Mouse (Mus musculus) liver, embryonic 15.5 days (tissue): ENCODE measurements at regions not wholly inside any gene's neighbourhood (a gene's known extent, or its start where the extent isn't known, plus 50 kb on each side); places are given as distances from the start of the nearest gene placed in this dataset.

Source experiments
- ATAC-seq: fragments of 200-750 bp; cut with Nextera tagmentation; 2 replicates; pipeline ENCODE4 v1.8.0; 2017; ENCODE audit warnings: moderate number of reproducible peaks, mild to moderate bottlenecking, moderate library complexity; ENCODE audit not compliant: insufficient read depth
- H3K27ac ChIP-seq: fragments of 300-500 bp; sonication (generic); replicated peaks from 2 replicates; pipeline ENCODE4 v1.5.1; 2015; ENCODE audit warnings: mild to moderate bottlenecking, inconsistent platforms
- H3K27me3 ChIP-seq: fragments of 300-500 bp; sonication (generic); 2 replicates; pipeline ENCODE4 v1.6.1; 2015; ENCODE audit warnings: mild to moderate bottlenecking, inconsistent platforms
- H3K36me3 ChIP-seq: fragments of 300-500 bp; sonication (generic); replicated peaks from 2 replicates; pipeline ENCODE4 v1.6.1; 2015; ENCODE audit warnings: moderate library complexity, mild to moderate bottlenecking, inconsistent platforms
- H3K4me1 ChIP-seq: fragments of 300-500 bp; sonication (generic); replicated peaks from 2 replicates; pipeline ENCODE4 v1.6.1; 2015; ENCODE audit warnings: inconsistent platforms
- H3K4me2 ChIP-seq: fragments of 300-500 bp; sonication (generic); 2 replicates; pipeline ENCODE4 v1.6.1; 2015; ENCODE audit warnings: moderate library complexity, mild to moderate bottlenecking, inconsistent platforms
- H3K4me3 ChIP-seq: fragments of 300-500 bp; sonication (generic); replicated peaks from 2 replicates; pipeline ENCODE4 v1.5.1; 2015; ENCODE audit warnings: mild to moderate bottlenecking, inconsistent platforms
- H3K9ac ChIP-seq: fragments of 300-500 bp; sonication (generic); 2 replicates; pipeline ENCODE4 v1.6.1; 2015; ENCODE audit warnings: moderate library complexity, mild to moderate bottlenecking, inconsistent platforms
- H3K9me3 ChIP-seq: fragments of 300-500 bp; sonication (generic); replicated peaks from 2 replicates; pipeline ENCODE4 v1.6.1; 2016; ENCODE audit warnings: inconsistent platforms
- WGBS: fragments of 180-500 bp; shearing (Covaris S2); methylation state at CpG from one replicate; pipeline ENCODE4 v1.1.7; 2015; ENCODE audit warnings: mixed read lengths; ENCODE audit not compliant: insufficient replicate concordance; 5-methylcytosine and 5-hydroxymethylcytosine counted together

- 41% methylated on average over 2 of the region's 2 CpGs for WGBS
- no peak for ATAC-seq
Observed at GRCm38 (mm10) chr13:102132696-102133095, 364.7 kb upstream of the Pik3r1 start.

DNA sequence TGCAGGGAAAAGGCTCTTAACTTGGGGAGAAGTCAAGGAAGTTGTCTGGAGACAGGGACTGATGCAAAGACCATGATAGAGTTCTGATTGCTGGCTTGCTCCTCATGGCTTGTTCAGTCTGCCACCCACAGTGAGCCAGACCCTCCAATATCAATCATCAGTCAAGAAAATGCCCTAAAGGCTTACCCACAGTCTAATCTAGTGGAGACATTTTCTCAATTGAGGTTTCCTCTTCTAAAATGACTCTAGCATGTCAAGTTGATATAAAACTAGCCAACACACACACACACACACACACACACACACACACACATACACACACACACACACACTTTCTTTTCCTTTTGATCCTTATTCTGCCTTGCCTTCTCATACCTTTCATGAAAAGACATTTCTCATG, 367.2 kb upstream of the Pik3r1 start:
- no peak overlapping the region for H3K9ac ChIP-seq
- H3K4me1 ChIP-seq: no peaks in the 10 kb centered on the region
- no peaks in the 10 kb centered on the region for H3K27me3 ChIP-seq
- no peak overlapping the region for H3K4me3 ChIP-seq
- no peaks in the 10 kb centered on the region for H3K36me3 ChIP-seq
- H3K27ac ChIP-seq: no peak overlapping the region
- no peak for ATAC-seq
- H3K4me2 ChIP-seq: no peak overlapping the region
- no peaks in the 10 kb centered on the region for H3K9me3 ChIP-seq

More at GRCm38 (mm10) chr13:102132696-102133095, 364.7 kb upstream of the Pik3r1 start:
- Histone ChIP-seq H3K9me3 (no peaks in the 10 kb centered on the region), H3K36me3 (no peaks in the 10 kb centered on the region), H3K4me1 (no peaks in the 10 kb centered on the region), H3K4me3 (no peak overlapping the region), H3K27ac (no peak overlapping the region), H3K27me3 (no peaks in the 10 kb centered on the region), H3K9ac (no peak overlapping the region), H3K4me2 (no peak overlapping the region)

GRCm38 (mm10) chr13:102142986-102143385, 375.0 kb upstream of the Pik3r1 start:
- no peaks in the 10 kb centered on the region for H3K9me3 ChIP-seq
- no peak overlapping the region for H3K27ac ChIP-seq
- H3K9ac ChIP-seq: no peak overlapping the region
- no peaks in the 10 kb centered on the region for H3K4me1 ChIP-seq
- H3K4me2 ChIP-seq: no peak overlapping the region
- no peaks in the 10 kb centered on the region for H3K27me3 ChIP-seq
- ATAC-seq: no peak
- 74% methylated on average over 7 of the region's 7 CpGs for WGBS
- H3K4me3 ChIP-seq: no peak overlapping the region
- H3K36me3 ChIP-seq: no peaks in the 10 kb centered on the region

DNA sequence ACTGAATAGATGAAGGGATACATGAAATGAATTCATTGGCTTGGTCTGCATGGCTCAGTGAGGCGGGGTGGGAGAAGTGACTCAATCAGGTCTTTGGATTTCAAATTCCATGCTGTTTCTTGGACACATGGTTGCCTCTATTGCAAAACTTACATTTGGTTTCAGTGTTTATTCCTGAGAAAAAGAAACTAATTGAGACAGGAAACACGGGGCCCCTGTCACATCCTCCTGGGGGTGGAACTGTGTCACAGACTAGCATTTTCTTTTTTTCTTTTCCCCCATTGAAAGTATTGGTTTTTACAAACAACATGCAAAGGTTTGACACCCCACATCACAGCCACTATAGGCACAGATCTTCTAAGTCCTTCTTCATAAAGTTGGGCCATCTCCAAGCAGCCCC, 375.8 kb upstream of the Pik3r1 start:
- Histone ChIP-seq H3K4me1 (no peaks in the 10 kb centered on the region), H3K4me3 (no peak overlapping the region), H3K27me3 (no peaks in the 10 kb centered on the region), H3K9me3 (no peaks in the 10 kb centered on the region), H3K36me3 (no peaks in the 10 kb centered on the region), H3K9ac (no peak overlapping the region), H3K4me2 (no peak overlapping the region), H3K27ac (no peak overlapping the region)
- ATAC-seq: no peak
- WGBS: 41% methylated on average over 2 of the region's 2 CpGs

DNA sequence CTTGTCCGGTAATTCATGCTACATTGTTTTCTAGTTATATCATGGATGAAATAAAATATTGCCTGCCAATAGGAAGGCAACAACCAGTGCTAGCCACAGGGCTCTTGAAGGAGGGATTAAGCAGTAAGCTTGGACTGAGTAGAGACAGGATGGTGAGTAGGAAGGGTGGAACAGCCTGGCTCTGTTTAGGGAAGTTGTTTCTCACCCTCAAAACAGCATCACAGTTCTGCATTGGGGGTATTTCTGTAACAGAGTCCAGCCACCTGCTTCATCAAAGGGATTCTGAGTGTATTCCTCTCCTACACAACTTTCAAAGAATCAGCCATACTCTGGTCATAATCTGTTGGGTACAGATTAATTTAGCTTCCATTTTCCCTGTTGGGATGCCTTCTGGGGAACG, 380.0 kb upstream of the Pik3r1 start:
- Histone ChIP-seq H3K27me3 (no peaks in the 10 kb centered on the region), H3K4me2 (no peak overlapping the region), H3K27ac (no peak overlapping the region), H3K4me3 (no peak overlapping the region), H3K9ac (no peak overlapping the region), H3K4me1 (no peaks in the 10 kb centered on the region), H3K9me3 (no peaks in the 10 kb centered on the region), H3K36me3 (no peaks in the 10 kb centered on the region)
- WGBS: 77% methylated on average over 2 of the region's 2 CpGs
- no peak for ATAC-seq

DNA sequence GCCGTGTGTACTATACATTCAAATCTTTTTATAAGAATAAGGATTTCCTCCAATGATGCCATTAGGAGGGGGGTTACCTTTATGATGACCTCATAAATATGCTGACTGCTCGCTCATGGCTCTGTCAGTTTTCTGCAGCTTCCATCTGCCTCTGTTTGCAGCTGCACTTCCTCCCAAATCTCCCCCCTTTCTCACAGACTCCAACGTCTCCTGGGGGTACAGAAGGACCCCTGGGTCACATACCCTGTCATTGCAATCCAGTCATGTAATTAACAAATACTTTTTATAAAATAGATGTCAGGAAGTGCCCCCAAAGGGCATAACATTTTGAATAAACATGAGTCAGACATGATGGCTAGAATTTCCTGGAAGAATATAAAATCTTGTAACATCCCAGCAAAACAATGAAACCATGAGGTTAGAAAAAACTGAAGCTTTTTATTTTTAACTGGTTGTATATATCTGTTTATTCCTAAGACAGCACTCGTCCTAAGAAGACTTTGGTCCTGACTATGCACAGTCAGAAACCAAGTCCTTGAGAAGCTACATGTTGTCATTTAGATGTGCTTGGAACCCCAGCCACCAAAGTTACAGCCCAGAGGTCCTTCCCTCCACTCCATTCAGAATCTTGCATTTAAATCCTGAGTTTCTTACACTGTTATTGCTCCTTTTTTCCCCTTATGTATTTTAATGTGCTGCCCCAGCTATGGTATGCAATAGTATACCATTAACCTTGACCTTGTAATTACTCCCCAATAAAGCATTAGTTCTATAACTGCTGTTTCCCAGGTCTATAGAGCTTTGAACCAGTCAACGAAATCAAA, 386.0 kb upstream of the Pik3r1 start:
- H3K4me3 ChIP-seq: no peak overlapping the region
- no peak overlapping the region for H3K27ac ChIP-seq
- H3K4me1 ChIP-seq: no peaks in the 10 kb centered on the region
- no peak for ATAC-seq
- H3K27me3 ChIP-seq: no peaks in the 10 kb centered on the region
- no peaks in the 10 kb centered on the region for H3K36me3 ChIP-seq
- no peak overlapping the region for H3K4me2 ChIP-seq
- 43% methylated on average over 5 of the region's 5 CpGs for whole genome bisulfite sequencing
- no peaks in the 10 kb centered on the region for H3K9me3 ChIP-seq
- H3K9ac ChIP-seq: no peak overlapping the region

DNA sequence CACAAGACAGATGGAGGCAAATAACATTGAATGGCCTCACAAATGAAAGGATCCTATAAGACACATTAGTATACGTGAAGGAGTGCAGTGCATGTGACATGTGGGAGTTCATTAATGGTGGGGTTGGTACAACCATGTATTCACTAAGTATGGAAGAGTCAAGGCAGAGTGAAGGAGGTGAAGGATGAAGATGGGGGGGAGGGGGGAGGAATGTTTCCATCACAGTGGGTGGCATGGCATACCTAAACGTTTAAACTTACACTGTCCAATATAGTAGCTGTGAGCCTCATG, 386.5 kb upstream of the Pik3r1 start:
- WGBS: 57% methylated on average over 2 of the region's 2 CpGs

GRCm38 (mm10) chr13:102157369-102158130, 389.5 kb upstream of the Pik3r1 start:
- no peaks in the 10 kb centered on the region for H3K9me3 ChIP-seq
- no peak overlapping the region for H3K27ac ChIP-seq
- H3K4me3 ChIP-seq: no peak overlapping the region
- H3K4me2 ChIP-seq: no peak overlapping the region
- no peak overlapping the region for H3K9ac ChIP-seq
- no peaks in the 10 kb centered on the region for H3K36me3 ChIP-seq
- no peak for ATAC-seq
- WGBS: 63% methylated on average over 6 of the region's 6 CpGs
- H3K27me3 ChIP-seq: no peaks in the 10 kb centered on the region
- no peaks in the 10 kb centered on the region for H3K4me1 ChIP-seq

More for the DNA sequence above, 386.5 kb upstream of the Pik3r1 start:
- Histone ChIP-seq H3K9me3 (no peaks in the 10 kb centered on the region), H3K27me3 (no peaks in the 10 kb centered on the region), H3K4me2 (no peak overlapping the region), H3K4me1 (no peaks in the 10 kb centered on the region), H3K9ac (no peak overlapping the region), H3K36me3 (no peaks in the 10 kb centered on the region), H3K4me3 (no peak overlapping the region), H3K27ac (no peak overlapping the region)
- ATAC-seq: no peak

GRCm38 (mm10) chr13:102173382-102174234, 405.6 kb upstream of the Pik3r1 start:
- Histone ChIP-seq H3K9me3 (no peaks in the 10 kb centered on the region), H3K4me1 (no peaks in the 10 kb centered on the region), H3K27ac (no peak overlapping the region), H3K4me2 (no peak overlapping the region), H3K9ac (no peak overlapping the region), H3K4me3 (no peak overlapping the region), H3K27me3 (no peaks in the 10 kb centered on the region), H3K36me3 (no peaks in the 10 kb centered on the region)
- 68% methylated on average over 9 of the region's 9 CpGs for WGBS
- no peak for ATAC-seq

GRCm38 (mm10) chr13:102174431-102174830, 406.4 kb upstream of the Pik3r1 start:
- Histone ChIP-seq H3K27me3 (no peaks in the 10 kb centered on the region), H3K4me1 (no peaks in the 10 kb centered on the region), H3K36me3 (no peaks in the 10 kb centered on the region), H3K4me3 (no peak overlapping the region), H3K27ac (no peak overlapping the region), H3K4me2 (no peak overlapping the region), H3K9me3 (no peaks in the 10 kb centered on the region), H3K9ac (no peak overlapping the region)
- no peak for ATAC-seq
- WGBS: 70% methylated on average over 3 of the region's 3 CpGs

- H3K4me3 ChIP-seq: no peak overlapping the region
- no peak overlapping the region for H3K9ac ChIP-seq
- H3K4me2 ChIP-seq: no peak overlapping the region
- no peaks in the 10 kb centered on the region for H3K36me3 ChIP-seq
- 60% methylated on average over 2 of the region's 2 CpGs for WGBS
- no peaks in the 10 kb centered on the region for H3K9me3 ChIP-seq
- no peak for ATAC-seq
- H3K27ac ChIP-seq: no peak overlapping the region
- H3K27me3 ChIP-seq: no peaks in the 10 kb centered on the region
- H3K4me1 ChIP-seq: no peaks in the 10 kb centered on the region
Observed at GRCm38 (mm10) chr13:102174896-102175295, 406.9 kb upstream of the Pik3r1 start.
